Mouse (Mus musculus): ENCODE data around the gene Strada. TPM values are rescaled to one million over a fixed set of nuclear protein-coding genes. Genes with fewer than 3 reads are reported as not detected.
"Not testable (repeated sequence)": the region's sequence is repeated elsewhere in the genome, so short reads cannot be mapped to it uniquely, and the experiment has no call there.

Gene Strada
- total RNA-seq (2021), result 10 to 100 TPM in 1 of 2 experiments, 1 to 10 TPM in 1; 9.8 to 10.2 TPM
- long read RNA-seq, experiment 1, partial matches to known transcripts, result 0 of 7 reads
- long read RNA-seq, experiment 1, other reads (novel, unspliced or antisense), result 4 of 7 reads
- long read RNA-seq, experiment 2, partial matches to known transcripts, result 0 of 7 reads
- long read RNA-seq, experiment 2, other reads (novel, unspliced or antisense), result 4 of 7 reads

DNA sequence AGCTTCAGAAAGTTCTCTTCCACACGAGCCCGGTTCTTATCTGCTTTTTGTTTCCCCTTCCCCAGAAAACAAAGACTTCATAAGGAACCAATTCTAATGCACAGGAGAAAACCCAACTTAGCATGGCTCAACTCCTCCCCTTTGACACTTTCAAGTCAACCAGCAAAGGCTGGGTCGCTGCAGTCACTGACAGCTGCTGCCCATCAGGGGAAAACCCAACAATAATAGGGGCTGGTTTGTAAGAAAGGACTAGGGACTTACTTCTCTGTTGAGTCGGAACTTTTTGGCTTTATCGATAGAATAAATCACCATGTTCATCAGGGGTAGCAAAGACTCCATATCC lies at the start of gene Strada:
Gene Strada (minus strand): TSS at position 46 of the 343 bp plus-strand sequence.
- no peak for DNase-seq

DNA sequence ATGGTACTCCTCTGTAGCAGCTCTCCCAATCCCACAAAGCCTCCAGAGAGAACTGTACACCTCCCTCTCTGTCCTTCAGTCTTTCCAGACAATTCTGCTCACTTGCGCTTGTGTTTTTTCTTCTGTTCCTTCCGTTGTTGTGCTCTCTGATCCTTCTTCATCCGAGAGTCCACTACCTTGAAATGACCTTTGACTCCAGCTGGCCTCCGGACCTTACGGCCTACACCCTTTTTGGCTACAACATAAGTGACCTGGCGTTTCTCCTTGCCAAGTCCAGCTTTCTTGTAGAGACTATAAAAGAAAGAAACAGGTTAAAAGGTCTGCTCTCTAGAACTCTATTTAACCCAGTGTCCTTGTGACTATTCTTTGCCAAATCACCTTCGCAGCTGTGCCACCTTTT lies 47.4 kb upstream of the Strada start:
- DNase-seq, result no peak

DNA sequence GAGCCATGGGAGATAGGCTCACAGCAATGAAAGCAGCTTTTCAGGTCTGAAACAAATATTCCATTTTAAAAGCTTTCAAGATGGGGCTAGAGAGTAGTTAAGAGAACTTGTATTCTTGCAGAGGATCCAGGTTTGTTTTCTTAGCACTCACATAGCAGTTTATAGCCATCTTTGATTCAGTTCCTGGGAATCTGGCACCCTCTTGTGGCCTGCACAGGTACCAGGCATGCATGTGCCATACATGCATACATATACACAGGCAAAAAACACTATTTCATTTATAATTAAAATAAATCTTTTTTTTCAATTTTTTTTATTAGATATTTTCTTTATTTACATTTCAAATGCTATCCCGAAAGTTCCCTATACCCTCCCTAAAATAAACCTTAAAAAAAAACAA lies 44.9 kb upstream of the Strada start:
- no peak for DNase-seq

DNA sequence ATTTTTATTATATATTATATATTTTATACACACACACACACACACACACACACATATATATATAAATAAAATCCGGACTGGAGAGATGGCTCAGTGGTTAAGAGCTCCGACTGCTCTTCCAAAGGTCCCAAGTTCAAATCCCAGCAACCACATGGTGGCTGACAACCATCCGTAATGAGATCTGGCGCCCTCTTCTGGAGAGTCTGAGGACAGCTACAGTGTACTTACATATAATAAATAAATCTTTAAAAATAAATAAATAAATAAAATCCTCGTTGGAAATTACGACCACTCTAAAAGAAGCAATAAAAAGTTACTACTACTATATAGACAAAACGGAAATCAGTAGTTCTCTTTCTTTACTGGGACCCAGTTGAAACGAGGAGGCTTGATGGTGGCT lies 32.0 kb upstream of the Strada start:
- not testable (repeated sequence) for DNase-seq

DNA sequence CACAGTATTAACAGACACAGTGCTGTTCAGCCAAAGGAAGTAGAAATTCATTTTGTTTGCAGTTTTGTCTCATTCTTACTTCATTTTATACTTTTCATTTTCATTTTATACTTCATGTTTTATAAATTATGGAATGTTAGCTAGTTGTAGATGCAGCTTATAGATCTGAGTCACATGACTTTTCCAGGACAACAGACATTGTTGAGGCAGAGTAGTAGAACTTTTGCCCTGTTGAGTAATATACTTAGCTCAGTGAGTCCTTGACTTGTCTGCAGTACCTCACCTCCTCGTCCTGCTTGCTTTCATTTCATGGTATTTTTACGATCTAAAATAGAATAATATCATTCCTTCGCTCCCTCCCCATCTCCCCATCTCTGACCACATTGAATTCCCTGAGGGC lies 18.6 kb upstream of the Strada start:
- DNase-seq, result no peak

DNA sequence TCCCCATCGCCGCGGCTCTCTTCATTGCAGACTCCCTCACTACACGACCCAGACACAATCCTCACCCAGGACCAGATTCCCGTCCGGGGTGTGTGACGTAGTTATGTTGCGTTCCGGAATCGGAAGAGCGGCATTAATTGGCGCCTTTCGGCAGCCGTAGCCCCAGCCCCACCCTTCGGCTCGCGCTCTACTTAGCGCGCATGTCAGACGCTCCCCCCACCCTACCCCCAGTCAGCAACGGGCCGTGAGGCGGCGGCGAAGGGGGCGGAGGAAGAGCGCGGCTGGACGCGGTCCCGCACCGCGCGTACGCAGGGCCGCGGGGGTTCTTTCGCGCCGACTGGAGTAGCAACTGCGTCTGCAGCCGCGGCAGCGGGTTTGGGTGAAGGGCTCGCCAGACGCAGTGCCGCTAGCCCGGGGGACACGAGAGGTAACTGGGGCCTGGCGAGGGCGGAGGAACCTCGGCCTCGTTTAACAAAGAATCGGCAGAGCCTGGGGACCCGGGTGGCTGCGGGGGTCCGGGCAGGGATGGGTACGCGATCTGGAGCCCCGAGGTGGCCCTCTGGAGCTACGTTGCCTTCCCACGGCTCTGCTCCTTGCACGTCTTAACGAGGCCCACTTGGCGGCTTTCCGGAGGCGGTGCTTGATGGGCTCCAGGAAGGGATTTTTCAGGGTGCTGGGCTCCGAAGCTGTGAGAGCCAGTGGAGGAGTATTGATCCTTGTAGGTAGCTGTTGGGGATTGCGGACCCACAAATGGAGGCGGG lies 14.9 kb upstream of the Strada start, which contains the start of gene Ddx42:
Gene Ddx42 (plus strand): TSS at position 197 of the 761 bp plus-strand sequence.
- peak; percentile 93 for DNase-seq

DNA sequence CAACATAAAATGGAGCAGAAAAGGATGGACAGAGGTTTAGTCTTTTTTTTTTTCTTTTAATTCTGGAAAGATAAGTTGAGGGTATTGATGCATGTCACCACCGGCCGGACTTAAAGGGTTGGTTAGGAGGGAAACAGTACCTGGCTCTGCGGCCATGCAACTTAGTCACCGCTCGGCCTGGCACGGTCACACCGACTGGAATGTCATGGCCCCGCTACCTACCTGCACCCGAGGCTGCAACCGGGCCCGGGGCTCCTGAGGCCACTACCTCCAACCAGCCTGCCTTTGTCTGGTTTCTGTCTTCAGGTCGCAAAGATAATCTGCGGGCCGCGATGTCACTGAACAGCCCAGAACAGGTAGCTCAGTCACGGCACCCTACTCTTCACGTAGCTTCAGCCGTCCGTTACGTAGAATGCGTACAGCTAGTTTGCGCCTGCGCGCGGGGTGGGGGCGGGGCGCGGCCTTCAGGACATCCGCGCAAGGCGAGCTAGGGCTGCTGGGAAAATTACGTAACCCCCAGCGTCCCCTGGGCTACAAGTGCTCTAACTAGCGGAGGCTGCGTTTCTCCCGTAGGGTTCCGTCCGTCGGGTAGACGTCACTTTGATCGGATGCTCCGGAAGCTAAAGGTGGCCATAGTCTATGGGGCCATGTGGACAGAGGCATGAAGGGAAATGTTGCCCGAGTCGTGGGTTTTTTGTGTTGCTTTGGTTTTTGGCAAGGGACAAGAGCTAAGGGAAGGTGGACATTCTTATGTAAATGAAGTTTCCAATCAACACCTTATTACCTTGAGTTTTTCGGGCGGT lies 14.2 kb upstream of the Strada start, which contains the start of gene Ccdc47:
Gene Ccdc47 (minus strand): TSS at position 418 of the 803 bp plus-strand sequence.
- DNase-seq, result peak; percentile 97

DNA sequence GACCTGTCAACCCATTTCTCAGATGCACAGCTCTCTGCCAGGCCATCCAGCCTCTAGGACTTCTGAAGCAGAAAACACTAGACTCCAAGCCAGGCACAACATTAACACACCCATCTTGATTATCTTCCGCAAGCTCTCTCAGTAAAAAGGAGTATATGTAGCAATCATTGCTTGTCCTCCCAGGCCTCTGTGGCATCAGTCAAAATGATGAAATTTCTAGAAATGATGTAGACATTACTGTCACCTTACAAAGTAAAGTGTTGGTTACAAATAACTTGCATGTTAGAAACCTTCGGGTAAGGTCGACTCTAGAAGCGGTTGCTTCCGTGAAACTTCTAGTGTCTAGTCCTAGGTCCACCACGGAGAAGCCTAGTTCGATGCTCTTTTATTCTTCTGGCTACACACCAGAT lies 13.5 kb upstream of the Strada start:
- DNase-seq, result no peak

DNA sequence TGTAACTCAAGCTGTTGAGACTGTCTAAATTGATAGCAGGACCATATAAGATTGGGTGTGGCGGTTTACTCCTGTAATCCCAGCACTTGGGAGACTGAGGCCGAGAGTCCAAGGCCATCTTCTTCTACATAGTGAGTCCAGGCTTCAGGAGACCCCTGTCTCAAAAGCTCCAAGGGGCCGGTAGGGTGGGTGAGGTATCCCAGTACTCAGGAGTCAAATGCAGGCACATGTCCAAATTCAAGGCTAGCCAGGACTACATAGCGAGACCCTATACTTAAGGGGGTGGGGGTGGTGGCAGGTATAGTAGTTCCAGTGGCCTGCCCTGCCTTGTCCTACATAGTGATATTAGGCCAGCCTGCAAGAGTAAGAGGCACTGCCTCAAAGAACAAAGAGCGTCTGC lies 12.9 kb upstream of the Strada start:
- DNase-seq, result no peak

DNA sequence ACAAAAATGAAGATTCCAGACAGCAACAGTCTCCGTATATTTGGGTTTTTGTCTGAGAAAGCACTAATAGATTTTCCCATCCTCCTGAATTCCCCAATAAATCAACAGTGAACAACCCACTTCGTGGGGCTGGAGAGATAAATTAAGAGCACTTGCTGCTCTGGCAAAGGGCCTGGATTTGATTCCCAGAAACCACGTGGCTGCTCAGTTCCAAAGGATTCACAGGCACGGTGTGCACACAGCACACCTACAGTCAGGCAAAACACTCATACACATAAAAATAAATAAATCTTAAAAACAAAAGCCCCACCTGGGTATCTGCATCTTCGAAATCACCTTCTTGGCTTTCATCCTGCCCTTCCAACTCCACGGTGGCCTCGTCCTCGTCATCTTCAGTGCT lies 10.8 kb upstream of the Strada start:
- DNase-seq, result no peak

DNA sequence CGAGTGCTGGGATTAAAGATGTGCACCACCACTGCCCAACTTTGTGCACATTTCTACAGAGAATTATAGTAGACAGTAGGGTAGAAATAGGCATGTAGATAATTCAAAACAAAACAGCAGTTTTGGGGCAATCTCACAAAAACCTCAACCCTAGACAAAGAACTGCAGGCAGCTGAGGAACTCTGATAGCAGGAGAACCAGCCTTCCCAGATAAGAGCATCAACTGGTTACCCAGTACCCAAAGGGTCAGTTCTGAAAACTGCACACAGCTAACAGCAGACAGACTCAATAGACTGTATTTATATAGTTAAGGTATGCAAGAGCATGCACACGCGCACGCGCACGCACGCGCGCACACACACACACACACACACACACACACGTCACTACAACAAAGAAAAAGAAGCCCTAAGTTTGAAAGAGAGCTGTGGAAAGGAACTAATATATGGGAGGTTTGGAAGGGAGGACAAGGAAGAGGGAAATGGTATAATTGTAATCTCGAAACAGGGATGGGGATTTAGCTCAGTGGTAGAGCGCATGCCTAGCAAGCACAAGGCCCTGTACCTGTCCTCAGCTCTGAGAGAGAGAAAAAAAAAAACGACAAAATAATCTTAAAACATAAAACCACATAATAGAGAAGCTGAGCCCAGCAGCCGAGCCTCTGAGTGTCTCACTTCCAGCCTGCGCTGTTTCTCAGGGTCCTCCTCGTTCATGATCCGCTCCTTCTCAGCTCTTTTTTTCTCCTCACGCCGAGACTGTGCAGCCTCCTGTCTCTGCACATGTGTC lies 438 bp downstream of the Strada start:
- no peak for DNase-seq

DNA sequence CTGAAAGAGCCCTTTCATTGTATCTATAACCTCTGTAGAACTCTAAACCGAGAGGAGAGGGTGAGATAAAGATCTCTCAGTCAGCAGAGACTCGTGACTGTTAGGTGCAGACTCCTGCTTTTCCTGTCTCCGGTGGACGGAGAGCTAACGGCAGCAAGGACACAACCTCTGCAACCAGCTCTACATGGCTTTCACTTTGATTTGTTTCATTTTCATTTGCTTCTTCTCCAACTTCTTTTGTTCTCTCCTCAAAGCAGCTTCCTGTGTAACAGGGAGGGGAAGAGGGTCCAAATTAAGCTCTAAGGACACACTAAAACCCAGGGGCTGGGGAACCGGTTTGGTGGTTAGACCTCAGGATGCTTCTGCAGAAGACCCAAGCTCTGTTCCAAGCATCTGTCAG lies 1.2 kb downstream of the Strada start:
- no peak for DNase-seq

DNA sequence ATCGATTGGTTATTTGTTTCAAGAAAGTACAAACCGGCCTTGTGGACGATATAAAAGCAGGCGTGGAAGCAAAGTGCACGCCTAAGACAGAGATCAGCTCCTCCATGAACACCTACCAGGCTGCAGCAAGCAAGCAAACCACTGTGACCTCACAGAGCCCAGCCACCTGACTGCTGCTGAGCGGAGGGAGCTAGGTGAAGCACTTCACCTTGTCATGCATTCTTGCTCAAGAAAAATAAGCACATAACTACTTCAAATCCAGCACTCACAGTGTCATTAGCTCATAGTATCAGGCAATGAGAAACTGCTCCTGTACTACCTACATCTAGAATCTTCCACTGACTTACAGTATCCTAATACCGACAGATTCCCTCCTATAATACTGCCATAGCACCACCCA lies 2.0 kb downstream of the Strada start:
- not testable (repeated sequence) for DNase-seq

DNA sequence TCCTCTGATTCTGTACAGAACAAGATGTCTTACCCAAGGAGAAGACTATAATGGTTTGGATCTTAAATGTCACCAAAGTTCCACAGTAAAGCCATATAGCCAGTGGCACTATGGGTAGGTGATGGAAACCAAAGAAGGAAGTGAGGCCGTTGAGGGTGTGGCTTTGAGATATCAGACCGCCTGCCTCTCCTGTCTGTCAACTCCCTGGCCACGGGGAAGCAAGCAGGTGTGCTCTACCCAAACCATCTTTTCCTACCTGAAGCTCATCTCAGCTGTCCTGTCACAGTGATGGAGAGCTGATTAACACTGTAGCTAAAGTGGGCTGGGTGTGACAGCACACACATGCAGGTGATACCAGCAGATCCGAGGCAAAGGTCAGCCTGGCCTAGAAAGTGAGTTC lies 3.7 kb downstream of the Strada start:
- DNase-seq, result no peak

DNA sequence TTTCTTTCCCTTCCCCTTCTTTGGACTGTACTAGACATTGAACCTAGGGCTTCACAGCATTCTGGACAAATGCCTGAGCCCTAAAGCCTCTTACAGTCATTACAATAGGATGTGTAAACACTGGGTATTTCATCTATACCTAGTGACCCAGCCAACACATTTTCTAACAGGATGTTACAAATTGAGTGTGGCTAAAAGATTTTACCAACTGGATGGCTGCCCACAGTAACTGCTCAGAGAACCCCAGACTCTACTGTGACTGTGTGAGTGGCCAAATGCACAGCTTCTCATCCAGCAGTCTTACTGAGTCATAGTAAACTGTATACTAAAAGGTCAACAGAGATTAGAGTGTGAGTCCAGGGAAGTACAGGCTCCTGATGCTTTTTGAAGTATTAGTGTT lies 6.6 kb downstream of the Strada start:
- DNase-seq, result no peak

DNA sequence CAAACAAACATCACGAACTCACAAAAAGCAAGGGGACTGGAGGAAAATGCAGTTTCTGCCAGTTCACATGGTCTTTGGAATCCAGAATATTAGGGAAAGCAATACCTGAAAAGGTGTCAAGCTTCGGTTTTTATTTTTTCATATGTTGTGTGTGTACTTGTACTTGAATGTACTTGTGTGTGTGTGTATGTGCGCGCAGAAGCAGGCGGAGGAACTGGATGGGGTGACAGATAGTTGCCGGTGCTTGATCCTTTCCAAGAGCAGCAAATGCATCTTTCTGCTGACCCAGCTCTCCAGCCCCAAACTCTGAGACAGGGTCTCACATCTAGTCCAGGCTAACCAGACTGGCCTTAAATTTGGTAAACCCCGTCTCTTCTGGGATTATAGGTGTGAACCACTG lies 7.1 kb downstream of the Strada start:
- DNase-seq, result no peak

DNA sequence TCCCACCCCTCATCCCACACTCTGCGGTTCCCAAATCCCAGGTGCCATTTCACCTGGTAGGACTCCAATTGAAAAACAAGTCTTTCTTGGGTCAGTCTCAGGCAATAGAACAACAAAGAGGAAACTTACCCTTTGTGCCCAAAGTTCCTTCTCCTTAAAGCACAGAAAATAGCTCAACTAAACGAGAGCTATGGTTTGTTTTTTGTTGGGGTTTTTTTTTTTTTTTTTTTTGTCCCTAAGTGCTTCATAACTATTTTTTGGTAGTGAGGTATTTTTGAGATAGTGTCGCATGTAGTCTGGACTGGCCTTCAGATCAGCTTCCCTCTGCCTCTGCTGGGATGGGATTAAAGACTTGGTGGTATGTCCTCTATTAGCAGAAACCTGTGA lies 7.8 kb downstream of the Strada start:
- no peak for DNase-seq

DNA sequence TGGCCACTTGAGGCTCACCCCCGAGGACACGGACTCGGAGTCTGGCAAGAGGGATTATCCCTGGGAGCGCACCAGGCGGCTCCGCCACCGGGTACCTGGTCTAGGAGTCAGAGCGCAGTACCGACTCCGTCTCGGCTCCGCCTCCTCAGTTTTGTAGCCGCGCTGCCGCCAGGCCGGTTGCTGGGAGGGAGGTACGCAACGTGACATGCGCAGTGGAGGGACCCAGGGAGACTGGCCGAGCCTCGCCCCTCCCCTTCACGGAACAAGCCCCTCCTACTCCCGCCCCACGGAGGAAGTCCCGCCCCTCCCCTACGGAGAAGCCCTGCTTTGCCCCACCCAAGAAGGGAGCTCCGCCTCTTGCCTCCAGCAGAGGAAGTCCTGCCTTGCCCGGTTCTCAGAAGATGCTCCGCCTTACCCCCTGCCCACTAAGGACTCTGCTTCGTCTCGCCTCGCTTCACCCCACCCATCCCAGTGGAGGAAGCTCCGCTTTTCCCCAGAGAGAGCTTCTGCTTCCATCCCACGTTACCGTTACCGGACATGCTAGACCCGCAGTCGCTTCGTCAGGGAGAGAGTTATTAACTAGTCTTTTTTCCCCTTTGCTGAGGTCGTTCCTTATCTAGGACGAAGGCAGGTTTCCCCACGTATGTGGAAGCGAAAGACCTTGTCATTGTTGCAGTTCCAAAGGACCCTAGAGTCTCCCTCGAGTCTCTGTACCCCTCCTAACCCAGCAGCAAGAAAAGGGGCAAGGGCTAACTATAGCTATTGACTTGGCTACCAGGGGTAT lies 8.4 kb downstream of the Strada start:
- peak; percentile 98 for DNase-seq

DNA sequence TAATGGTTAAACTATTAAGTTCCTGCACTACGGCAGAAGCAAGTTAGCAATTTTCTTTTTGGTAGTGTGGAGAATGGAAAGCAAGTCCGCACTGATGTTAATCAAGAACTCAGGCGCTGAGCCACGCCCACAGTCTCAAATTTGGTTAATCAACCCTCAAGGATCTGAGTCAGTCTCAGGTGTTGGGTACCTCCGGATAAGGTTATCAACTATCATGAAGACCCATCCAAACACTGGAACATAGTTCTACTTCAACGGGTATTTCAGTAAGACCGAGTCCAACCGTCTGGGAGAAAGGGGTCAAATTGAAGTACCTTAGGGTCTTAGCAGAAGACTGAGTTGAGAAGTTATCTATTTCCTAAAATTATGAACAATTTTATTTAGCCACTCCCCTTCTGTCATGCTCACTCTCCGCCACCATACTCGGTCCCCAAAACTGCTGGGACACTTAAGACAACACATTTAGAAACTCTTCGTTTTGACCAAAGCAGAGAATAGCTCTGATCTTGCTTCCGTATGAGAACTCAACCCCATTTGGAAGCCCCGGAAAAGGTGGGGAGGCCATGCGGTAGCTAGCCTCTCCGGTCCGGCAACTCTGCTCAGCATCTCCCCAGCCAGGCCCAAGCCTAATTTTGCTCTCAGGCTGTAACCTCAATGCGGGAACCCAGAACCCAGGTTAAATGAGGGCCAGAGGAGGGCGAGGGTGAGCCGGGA lies 9.2 kb downstream of the Strada start:
- DNase-seq, result no peak

DNA sequence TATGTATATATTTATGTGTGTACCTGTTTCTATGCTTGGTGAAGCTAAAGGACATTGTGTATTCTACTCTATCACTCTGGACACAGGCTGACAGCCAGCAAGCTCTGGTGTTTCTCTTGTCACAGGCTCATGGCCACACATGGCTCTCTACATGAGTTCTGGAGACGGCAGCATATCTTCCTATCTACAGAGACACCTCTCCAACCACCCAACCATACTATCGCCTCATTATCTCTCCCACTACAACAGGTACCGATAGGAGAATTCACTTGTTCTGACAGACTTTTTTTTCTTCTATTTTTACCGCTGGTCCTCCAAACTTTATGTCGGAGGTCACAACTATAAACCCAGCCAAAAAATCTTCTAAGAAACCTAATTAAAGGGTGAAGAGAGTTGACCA lies 9.7 kb downstream of the Strada start:
- DNase-seq, result no peak

DNA sequence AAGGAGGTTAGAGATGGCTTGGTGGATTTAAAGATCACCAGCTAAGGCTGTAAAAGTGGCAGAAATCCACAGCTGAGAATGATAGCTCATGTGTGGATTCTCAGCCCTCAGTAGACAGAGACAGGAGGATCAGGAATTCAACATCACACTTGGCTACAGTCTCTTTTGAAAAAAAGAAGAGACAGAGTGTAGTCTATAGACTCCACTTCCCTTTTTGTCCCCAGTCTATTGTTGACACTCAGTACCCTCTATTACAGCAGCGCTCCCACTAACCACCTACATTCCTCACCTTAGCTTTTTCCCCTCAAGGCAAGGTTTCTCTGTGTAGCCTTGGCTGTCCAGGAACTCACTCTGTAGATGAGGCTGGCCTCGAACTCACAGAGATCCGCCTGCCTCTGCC lies 10.3 kb downstream of the Strada start:
- DNase-seq, result no peak

All from gastrocnemius, postnatal 25 days (tissue).